Mouse (Mus musculus) small intestine, adult 2 months (tissue): Measurements from ENCODE around the gene Baiap2l1.

Experiments used
- CTCF ChIP-seq: fragments of 200-500 bp; IDR thresholded peaks from 2 replicates; pipeline ENCODE4 v1.5.1; 2012; ENCODE audit warnings: low read depth, mild to moderate bottlenecking, control low read depth, inconsistent platforms, low read length, moderate library complexity, mixed read lengths; ENCODE audit not compliant: insufficient replicate concordance, insufficient read length; ENCODE audit errors: extremely low read depth
- POLR2A ChIP-seq: fragments of 200-500 bp; IDR thresholded peaks from 2 replicates; pipeline ENCODE4 v1.6.1; 2012; ENCODE audit warnings: low read depth, mild to moderate bottlenecking, control low read depth, inconsistent platforms, low read length, moderate library complexity

DNA sequence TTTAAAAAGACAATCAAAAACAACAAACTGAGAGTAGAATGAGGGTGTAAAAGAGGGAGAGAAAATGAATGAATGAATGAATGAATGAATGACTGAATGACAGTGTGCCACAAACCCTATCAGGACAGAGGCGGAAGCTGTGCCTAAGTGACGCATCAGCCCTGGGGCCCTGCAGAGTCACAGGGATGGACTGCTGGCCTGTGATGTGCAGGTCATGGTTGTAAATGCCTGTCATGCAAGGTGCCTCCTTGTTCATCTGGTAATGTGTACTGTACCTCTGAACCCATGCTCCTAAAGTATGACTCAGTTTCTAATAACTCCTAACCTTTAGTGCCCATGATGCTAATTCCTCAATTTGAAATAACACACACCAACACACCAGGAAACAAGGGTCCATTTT, 54.8 kb downstream of the Baiap2l1 start:
- no peak for TF ChIP-seq CTCF
- TF ChIP-seq POLR2A: no peak
